Mouse (Mus musculus) testis, postnatal 14 days (tissue): Measurements from ENCODE around the gene Tagln3.

Experiments used
- DNase-seq: peaks from one replicate; pipeline ENCODE4 v3.0.0; 2021; ENCODE audit warnings: low spot score

The Tagln3 gene

GRCm38 (mm10) chr16:45720022-45720630 lies 4.3 kb downstream of the Tagln3 start:
- DNase-seq = no peak

- no peak for DNase-seq
Measured at GRCm38 (mm10) chr16:45718296-45718695, 6.1 kb downstream of the Tagln3 start.

GRCm38 (mm10) chr16:45714489-45715150 lies 9.8 kb downstream of the Tagln3 start:
- DNase-seq = no peak

GRCm38 (mm10) chr16:45713878-45714277 lies 10.5 kb downstream of the Tagln3 start:
- no peak for DNase-seq

- no peak for DNase-seq
Measured at GRCm38 (mm10) chr16:45713261-45713660, 11.1 kb downstream of the Tagln3 start.

GRCm38 (mm10) chr16:45711263-45711662 lies 13.1 kb downstream of the Tagln3 start:
- no peak for DNase-seq

- DNase-seq = no peak
Measured at GRCm38 (mm10) chr16:45699301-45699700, 25.1 kb downstream of the Tagln3 start.

GRCm38 (mm10) chr16:45697996-45698395 lies 26.4 kb downstream of the Tagln3 start:
- DNase-seq = no peak

GRCm38 (mm10) chr16:45695445-45696160 lies 28.8 kb downstream of the Tagln3 start:
- DNase-seq = no peak

GRCm38 (mm10) chr16:45693558-45693957 lies 30.9 kb downstream of the Tagln3 start, which contains the start of gene Tmprss7:
Gene Tmprss7 (minus strand): TSS chr16:45693658.
- DNase-seq = no peak

GRCm38 (mm10) chr16:45692851-45693250 lies 31.6 kb downstream of the Tagln3 start:
- no peak for DNase-seq

GRCm38 (mm10) chr16:45690178-45690577 lies 34.2 kb downstream of the Tagln3 start:
- DNase-seq = no peak

- no peak for DNase-seq
Measured at GRCm38 (mm10) chr16:45686833-45687232, 37.6 kb downstream of the Tagln3 start.

- no peak for DNase-seq
Measured at GRCm38 (mm10) chr16:45685295-45685694, 39.1 kb downstream of the Tagln3 start.

- DNase-seq = no peak
Measured at GRCm38 (mm10) chr16:45684815-45685214, 39.6 kb downstream of the Tagln3 start.

GRCm38 (mm10) chr16:45676462-45676861 lies 47.9 kb downstream of the Tagln3 start:
- DNase-seq = no peak

- no peak for DNase-seq
Measured at GRCm38 (mm10) chr16:45670005-45670404, 54.4 kb downstream of the Tagln3 start.

- DNase-seq = no peak
Measured at GRCm38 (mm10) chr16:45668178-45668577, 56.2 kb downstream of the Tagln3 start.

- no peak for DNase-seq
Measured at GRCm38 (mm10) chr16:45666136-45666535, 58.3 kb downstream of the Tagln3 start.

GRCm38 (mm10) chr16:45662381-45662780 lies 62.0 kb downstream of the Tagln3 start:
- no peak for DNase-seq
